Mouse (Mus musculus) left cerebral cortex, postnatal 4 days (tissue): ENCODE results near the gene Erbin. TPM values are rescaled to one million over a fixed set of nuclear protein-coding genes. Genes with fewer than 3 reads are reported as not detected.

ENCODE experiments used
- DNase-seq: peaks from one replicate; pipeline ENCODE4 v3.0.0-alpha.2; 2022
- intact Hi-C: fragments of 180-260 bp; cut with DNase I; formaldehyde crosslinking; loops from one replicate; pipeline ENCODE4 v1.15.1; 2025
- total RNA-seq, 2 experiments: library from RNA; stranded (reverse); gene quantifications; 2 replicates each; pipeline ENCODE4 v1.2.3; 2021

Erbin gene
- 10 to 100 TPM; 33.1 to 35.3 TPM for total RNA-seq

- peak; percentile 62 for DNase-seq
- intact Hi-C loops: loop anchor here (5.0 kb wide), 1 partner anchor 107 kb away; no protein-coding TSS in a partner anchor
Observed at GRCm38 (mm10) chr13:103920261-103920932, at the start of gene Erbin. Gene Erbin, minus strand, starts transcription at chr13:103920514.

- DNase-seq: no peak
- intact Hi-C loops: no loop called here
Observed at GRCm38 (mm10) chr13:103969912-103970311, 49.6 kb upstream of the Erbin start.

- DNase-seq: no peak
- intact Hi-C loops: no loop called here
Observed at GRCm38 (mm10) chr13:103967987-103968386, 47.7 kb upstream of the Erbin start.

- peak; percentile 72 for DNase-seq
- intact Hi-C loops: no loop called here
Observed at GRCm38 (mm10) chr13:103966696-103967215, 46.4 kb upstream of the Erbin start.

- intact Hi-C loops: no loop called here
- no peak for DNase-seq
Observed at GRCm38 (mm10) chr13:103965187-103965586, 44.9 kb upstream of the Erbin start.

GRCm38 (mm10) chr13:103963094-103963493, 42.8 kb upstream of the Erbin start:
- intact Hi-C loops: no loop called here
- no peak for DNase-seq

GRCm38 (mm10) chr13:103959841-103960240, 39.5 kb upstream of the Erbin start:
- no peak for DNase-seq
- intact Hi-C loops: no loop called here

- no peak for DNase-seq
- intact Hi-C loops: no loop called here
Observed at GRCm38 (mm10) chr13:103958607-103959123, 38.4 kb upstream of the Erbin start.

- no peak for DNase-seq
- intact Hi-C loops: no loop called here
Observed at GRCm38 (mm10) chr13:103957175-103957940, 37.0 kb upstream of the Erbin start.

GRCm38 (mm10) chr13:103955652-103956051, 35.3 kb upstream of the Erbin start:
- intact Hi-C loops: no loop called here
- no peak for DNase-seq

- DNase-seq: no peak
- intact Hi-C loops: no loop called here
Observed at GRCm38 (mm10) chr13:103951393-103951792, 31.1 kb upstream of the Erbin start.

GRCm38 (mm10) chr13:103940796-103941195, 20.5 kb upstream of the Erbin start:
- intact Hi-C loops: no loop called here
- DNase-seq: no peak

- intact Hi-C loops: loop anchor here (5.0 kb wide), 1 partner anchor 103 kb away; no protein-coding TSS in a partner anchor
- DNase-seq: peak; percentile 37
Observed at GRCm38 (mm10) chr13:103924586-103924985, 4.3 kb upstream of the Erbin start.

GRCm38 (mm10) chr13:103923402-103924065, 3.2 kb upstream of the Erbin start:
- DNase-seq: no peak
- intact Hi-C loops: loop anchor here (5.0 kb wide), 1 partner anchor 104 kb away; no protein-coding TSS in a partner anchor

- intact Hi-C loops: loop anchor here (5.0 kb wide), 1 partner anchor 105 kb away; no protein-coding TSS in a partner anchor
- DNase-seq: no peak
Observed at GRCm38 (mm10) chr13:103921831-103922380, 1.6 kb upstream of the Erbin start.

GRCm38 (mm10) chr13:103920933-103921830, 868 bp upstream of the Erbin start:
- intact Hi-C loops: loop anchor here (5.0 kb wide), 1 partner anchor 106 kb away; no protein-coding TSS in a partner anchor
- peak; percentile 92 for DNase-seq

GRCm38 (mm10) chr13:103919956-103920260, 406 bp downstream of the Erbin start:
- no peak for DNase-seq
- intact Hi-C loops: loop anchor here (5.0 kb wide), 1 partner anchor 107 kb away; no protein-coding TSS in a partner anchor

GRCm38 (mm10) chr13:103919234-103919955, 919 bp downstream of the Erbin start:
- intact Hi-C loops: no loop called here
- DNase-seq: no peak

GRCm38 (mm10) chr13:103918432-103918831, 1.9 kb downstream of the Erbin start:
- intact Hi-C loops: no loop called here
- no peak for DNase-seq
